Mouse (Mus musculus) heart, embryonic 15.5 days (tissue): Measurements from ENCODE around the gene 4930447C04Rik. TPM values are rescaled to one million over a fixed set of nuclear protein-coding genes. Genes with fewer than 3 reads are reported as not detected.
A peak's percentile ranks its signal among the peaks of the same experiment; 100 is the strongest.

Experiments
- ATAC-seq: fragments of 200-750 bp; cut with Nextera tagmentation; replicated peaks from 2 replicates; pipeline ENCODE4 v1.8.0; 2017; ENCODE audit warnings: low read depth, moderate TSS enrichment; ENCODE audit not compliant: insufficient number of reproducible peaks, insufficient read depth, low FRiP score
- H3K27ac ChIP-seq: fragments of 300-500 bp; sonication (generic); 2 replicates; pipeline ENCODE4 v1.5.1; 2015; ENCODE audit warnings: mild to moderate bottlenecking, inconsistent platforms
- H3K27me3 ChIP-seq: fragments of 300-500 bp; sonication (generic); 2 replicates; pipeline ENCODE4 v1.6.1; 2015; ENCODE audit warnings: inconsistent platforms
- H3K36me3 ChIP-seq: fragments of 300-500 bp; sonication (generic); 2 replicates; pipeline ENCODE4 v1.6.1; 2015; ENCODE audit warnings: mild to moderate bottlenecking, inconsistent platforms
- H3K4me1 ChIP-seq: fragments of 300-500 bp; sonication (generic); replicated peaks from 2 replicates; pipeline ENCODE4 v1.6.1; 2015; ENCODE audit warnings: inconsistent platforms
- H3K4me2 ChIP-seq: fragments of 300-500 bp; sonication (generic); 2 replicates; pipeline ENCODE4 v1.6.1; 2015; ENCODE audit warnings: inconsistent platforms, mild to moderate bottlenecking, moderate library complexity
- H3K4me3 ChIP-seq: fragments of 300-500 bp; sonication (generic); 2 replicates; pipeline ENCODE4 v1.5.1; 2015; ENCODE audit warnings: mild to moderate bottlenecking, inconsistent platforms
- H3K9ac ChIP-seq: fragments of 300-500 bp; sonication (generic); 2 replicates; pipeline ENCODE4 v1.6.1; 2015; ENCODE audit warnings: mild to moderate bottlenecking, inconsistent platforms
- H3K9me3 ChIP-seq: fragments of 300-500 bp; sonication (generic); replicated peaks from 2 replicates; pipeline ENCODE4 v1.6.1; 2016; ENCODE audit warnings: inconsistent platforms
- WGBS: fragments of 180-500 bp; shearing (Covaris S2); methylation state at CpG from one replicate; pipeline ENCODE4 v1.1.7; 2015; ENCODE audit warnings: mixed read lengths; 5-methylcytosine and 5-hydroxymethylcytosine counted together
- polyA plus RNA-seq: library from polyadenylated mRNA; unstranded; fragments of >200 nt; fragmentation: Nextera tagmentation; extraction: Ambion mirVana; gene quantifications from 2 replicates; pipeline ENCODE4 v1.2.1, GENCODE M21; 2015

The 4930447C04Rik gene
- polyA plus RNA-seq, 1 experiment from 2014 or later: 1.9 TPM

DNA sequence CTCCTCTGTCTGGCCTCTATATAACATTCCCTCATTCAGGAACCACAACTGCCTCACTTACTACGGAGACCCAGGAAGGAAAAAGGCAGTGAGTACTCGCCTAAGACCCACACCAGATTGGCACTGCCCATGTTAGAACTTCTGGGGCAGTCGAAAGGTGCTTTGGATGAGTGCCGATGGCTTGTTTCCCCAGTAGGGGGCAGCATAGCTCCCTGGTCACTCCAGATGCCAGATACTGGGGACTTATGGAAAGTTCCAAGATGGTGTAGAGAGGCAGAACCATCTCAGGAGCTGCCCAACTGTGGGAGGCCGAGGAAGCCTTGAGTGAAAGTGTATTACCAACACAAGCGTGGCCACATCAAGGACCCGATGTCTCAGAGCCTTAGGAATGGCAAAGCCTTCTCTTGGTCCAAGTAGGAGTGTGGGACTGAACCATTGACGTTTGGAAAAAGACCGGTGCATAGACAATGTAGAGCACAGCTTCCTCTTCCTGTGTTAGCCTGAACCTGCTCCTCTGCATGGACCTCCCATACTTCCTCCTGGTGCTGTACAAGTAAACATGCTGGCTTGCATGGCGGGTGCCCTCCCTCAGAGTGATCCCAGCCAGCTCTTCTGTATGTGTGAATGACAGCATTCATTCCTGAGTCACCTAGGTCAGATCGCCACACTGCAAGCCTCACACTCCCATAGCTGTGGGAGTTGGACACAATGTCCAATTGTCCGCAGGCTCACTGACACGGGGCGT lies 105.6 kb downstream of the 4930447C04Rik start:
- no peak overlapping the region for H3K9ac ChIP-seq
- peaks cover 24% of the 10 kb centered on the region for H3K27me3 ChIP-seq
- 72% methylated on average over 14 of the region's 14 CpGs for WGBS
- no peak overlapping the region for H3K4me2 ChIP-seq
- no peak overlapping the region for H3K4me3 ChIP-seq
- no peaks in the 10 kb centered on the region for H3K36me3 ChIP-seq
- ATAC-seq: no peak
- peaks cover 8% of the 10 kb centered on the region; the same call in 1 of the 2 replicates for H3K4me1 ChIP-seq
- no peaks in the 10 kb centered on the region for H3K9me3 ChIP-seq
- H3K27ac ChIP-seq: no peak overlapping the region

DNA sequence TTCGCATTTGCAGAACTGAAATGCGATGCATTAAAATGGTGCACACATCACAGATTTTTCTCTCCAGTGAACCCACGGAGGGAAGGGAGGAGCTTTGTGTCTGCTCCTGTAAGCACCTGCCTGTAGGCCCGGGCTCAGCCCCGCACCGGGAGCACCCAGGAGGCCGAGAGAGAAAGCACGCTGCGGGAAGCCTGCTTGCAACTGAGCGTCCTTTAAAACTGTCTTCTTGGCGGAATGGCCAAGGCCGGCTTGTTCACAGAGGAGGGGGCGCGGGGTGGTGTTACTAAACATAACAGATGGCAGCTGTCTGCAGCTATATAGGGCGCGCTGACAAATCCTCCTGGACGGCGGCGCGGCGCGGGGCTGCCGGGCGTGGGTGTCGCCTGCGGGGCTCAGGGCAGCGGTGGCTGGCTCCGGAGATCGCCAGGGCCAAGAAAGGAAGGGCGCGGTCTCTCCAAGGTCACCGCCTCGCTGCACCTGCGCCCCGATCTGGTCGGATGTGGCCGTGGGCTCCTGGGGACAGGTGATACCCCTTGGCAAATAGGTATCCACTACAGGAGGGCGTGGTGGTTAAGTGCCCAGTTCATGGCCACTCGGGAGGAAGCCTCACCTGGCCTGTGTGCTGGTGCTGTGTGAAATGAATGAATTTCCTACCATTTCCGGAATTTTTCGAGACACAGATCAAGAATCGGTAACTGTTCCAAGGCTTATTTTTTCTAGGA lies 108.7 kb downstream of the 4930447C04Rik start:
- no peaks in the 10 kb centered on the region for H3K9me3 ChIP-seq
- peaks cover 32% of the 10 kb centered on the region for H3K27me3 ChIP-seq
- no peak overlapping the region for H3K27ac ChIP-seq
- H3K36me3 ChIP-seq: no peaks in the 10 kb centered on the region
- 0 out of 2 replicates have a peak, but pooled peaks have one; percentile 35 for ATAC-seq
- 7% methylated on average over 42 of the region's 42 CpGs for WGBS
- H3K4me3 ChIP-seq: peak overlapping the region; percentile 42
- peak overlapping the region; percentile 76 for H3K4me2 ChIP-seq
- peak overlapping the region; percentile 37 for H3K9ac ChIP-seq
- peaks cover 8% of the 10 kb centered on the region; the same call in 1 of the 2 replicates for H3K4me1 ChIP-seq

Other genes starting within 250 kb of the 4930447C04Rik start
- 36.6 and 43.5 TPM in 2 replicates for gene Ppm1a, start 183.3 kb downstream of the 4930447C04Rik start, polyA plus RNA-seq
- not detected in 2 replicates for gene Six6, start 882 bp downstream of the 4930447C04Rik start, polyA plus RNA-seq
- 0.62 and 3.7 TPM in 2 replicates for gene Six1, start 113.1 kb upstream of the 4930447C04Rik start, polyA plus RNA-seq
- 0.82 and 1.5 TPM in 2 replicates for gene Six4, start 172.7 kb upstream of the 4930447C04Rik start, polyA plus RNA-seq
- 17.7 and 20.1 TPM in 2 replicates for gene Mnat1, start 182.9 kb upstream of the 4930447C04Rik start, polyA plus RNA-seq